Mouse (Mus musculus) thymus, adult 2 months (tissue): ENCODE measurements around the gene Col4a2. TPM values are rescaled to one million over a fixed set of nuclear protein-coding genes. Genes with fewer than 3 reads are reported as not detected.
A peak's percentile ranks its signal among the peaks of the same experiment; 100 is the strongest.
"Not testable (repeated sequence)": the region's sequence is repeated elsewhere in the genome, so short reads cannot be mapped to it uniquely, and the experiment has no call there.

ENCODE experiments used
- DNase-seq: peaks from one replicate; pipeline ENCODE4 v3.0.0; 2021
- H3K27ac ChIP-seq: fragments of 200-500 bp; 2 replicates; pipeline ENCODE4 v1.5.1; 2012; ENCODE audit warnings: low read length, control low read depth; ENCODE audit not compliant: control insufficient read depth, insufficient read depth
- H3K27me3 ChIP-seq: fragments of 200-500 bp; 2 replicates; pipeline ENCODE4 v1.6.1; 2012; ENCODE audit warnings: mild to moderate bottlenecking, low read length, moderate library complexity, mixed read lengths; ENCODE audit not compliant: control insufficient read depth, insufficient read depth
- H3K36me3 ChIP-seq: fragments of 200-500 bp; 2 replicates; pipeline ENCODE4 v1.6.1; 2012; ENCODE audit warnings: mild to moderate bottlenecking, low read length, moderate library complexity; ENCODE audit not compliant: control insufficient read depth, insufficient read depth
- H3K4me1 ChIP-seq: fragments of 200-500 bp; replicated peaks from 2 replicates; pipeline ENCODE4 v1.6.1; 2012; ENCODE audit warnings: low read length; ENCODE audit not compliant: control insufficient read depth, insufficient read depth
- H3K4me3 ChIP-seq: fragments of 200-500 bp; 2 replicates; pipeline ENCODE4 v1.5.1; 2012; ENCODE audit warnings: mild to moderate bottlenecking, low read length, control low read depth, moderate library complexity; ENCODE audit not compliant: control insufficient read depth, insufficient read depth
- CTCF ChIP-seq: fragments of 200-500 bp; IDR thresholded peaks from 2 replicates; pipeline ENCODE4 v1.5.1; 2012; ENCODE audit warnings: mild to moderate bottlenecking, control low read depth, low read length, moderate library complexity, borderline replicate concordance; ENCODE audit not compliant: control insufficient read depth, poor library complexity, insufficient read depth; ENCODE audit errors: extremely low read depth
- POLR2A ChIP-seq: fragments of 200-500 bp; IDR thresholded peaks from 2 replicates; pipeline ENCODE4 v1.6.1; 2012; ENCODE audit warnings: mild to moderate bottlenecking, low read length, control low read depth, moderate library complexity; ENCODE audit not compliant: control insufficient read depth, poor library complexity, insufficient read depth; ENCODE audit errors: extremely low read depth
- WGBS: fragments of 180-500 bp; shearing (Covaris S2); methylation state at CpG from one replicate; pipeline ENCODE4 v1.1.7; 2018; 5-methylcytosine and 5-hydroxymethylcytosine counted together
- polyA plus RNA-seq: library from polyadenylated mRNA; depleted of rRNA; stranded (reverse); fragments of >200 nt; gene quantifications from 2 replicates; pipeline ENCODE4 v1.2.3, GENCODE M21; 2012

The Col4a2 gene
- polyA plus RNA-seq, 1 experiment: 25.7 TPM

- H3K36me3 ChIP-seq: no peaks in the 10 kb centered on the region
- no peak overlapping the region for H3K4me3 ChIP-seq
- peaks cover 22% of the 10 kb centered on the region for H3K4me1 ChIP-seq
- DNase-seq: no peak
- 14% methylated on average over 23 of the region's 23 CpGs for WGBS
- no peak for TF ChIP-seq POLR2A
- TF ChIP-seq CTCF: no peak
- peaks cover 25% of the 10 kb centered on the region for H3K27me3 ChIP-seq
- no peak overlapping the region for H3K27ac ChIP-seq
Measured at GRCm38 (mm10) chr8:11478807-11479527, 166.4 kb downstream of the Col4a2 start.

DNA sequence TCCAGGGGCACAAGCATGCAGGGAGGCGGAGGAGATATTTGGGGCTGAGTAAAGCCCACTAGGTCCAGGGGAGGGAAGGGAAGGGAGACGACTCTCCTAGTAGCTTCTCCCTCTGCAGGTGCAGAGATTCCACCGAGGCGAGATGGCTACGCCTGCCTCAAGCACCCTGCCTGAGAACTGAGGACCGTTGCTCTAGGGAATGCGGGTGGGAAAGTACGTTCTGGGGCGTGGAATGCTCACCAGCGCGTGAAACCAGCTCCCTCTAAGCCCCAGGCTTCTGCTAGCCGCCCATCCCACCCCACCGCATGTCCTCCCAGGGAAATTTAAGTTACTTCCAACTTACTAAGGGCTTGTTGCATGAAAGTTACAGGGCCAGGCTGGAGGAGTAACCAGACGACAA is 167.0 kb downstream of the Col4a2 start:
- no peaks in the 10 kb centered on the region for H3K36me3 ChIP-seq
- H3K4me3 ChIP-seq: no peak overlapping the region
- H3K27me3 ChIP-seq: peaks cover 25% of the 10 kb centered on the region
- WGBS: 53% methylated on average over 14 of the region's 14 CpGs
- no peak for DNase-seq
- H3K27ac ChIP-seq: no peak overlapping the region
- peaks cover 22% of the 10 kb centered on the region for H3K4me1 ChIP-seq
- TF ChIP-seq CTCF: no peak
- TF ChIP-seq POLR2A: no peak

DNA sequence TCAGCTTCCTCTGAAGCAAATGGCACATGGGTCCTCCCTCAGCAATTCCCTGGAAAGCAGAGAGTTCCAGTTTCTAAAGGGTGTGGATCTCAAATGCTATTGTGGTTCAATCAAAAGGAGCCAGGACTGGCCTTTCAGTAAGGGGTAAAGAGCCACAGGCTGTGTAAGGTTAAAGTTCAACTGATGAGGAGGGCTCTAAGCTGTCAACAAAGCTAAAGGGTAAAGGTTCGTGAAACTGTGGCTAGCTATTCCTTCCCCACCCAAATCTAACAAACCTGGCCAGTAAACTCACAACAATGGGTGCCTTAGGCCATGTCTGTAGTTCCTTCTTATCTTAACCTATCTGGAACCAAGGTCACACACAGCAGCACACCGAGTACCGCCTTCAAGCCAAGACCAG is 169.3 kb downstream of the Col4a2 start:
- Histone ChIP-seq H3K27ac (no peak overlapping the region), H3K27me3 (peaks cover 15% of the 10 kb centered on the region), H3K4me3 (no peak overlapping the region), H3K4me1 (peaks cover 11% of the 10 kb centered on the region), H3K36me3 (no peaks in the 10 kb centered on the region)
- no peak for DNase-seq
- 76% methylated on average over 3 of the region's 3 CpGs for WGBS
- TF ChIP-seq POLR2A (no peak), CTCF (no peak)

DNA sequence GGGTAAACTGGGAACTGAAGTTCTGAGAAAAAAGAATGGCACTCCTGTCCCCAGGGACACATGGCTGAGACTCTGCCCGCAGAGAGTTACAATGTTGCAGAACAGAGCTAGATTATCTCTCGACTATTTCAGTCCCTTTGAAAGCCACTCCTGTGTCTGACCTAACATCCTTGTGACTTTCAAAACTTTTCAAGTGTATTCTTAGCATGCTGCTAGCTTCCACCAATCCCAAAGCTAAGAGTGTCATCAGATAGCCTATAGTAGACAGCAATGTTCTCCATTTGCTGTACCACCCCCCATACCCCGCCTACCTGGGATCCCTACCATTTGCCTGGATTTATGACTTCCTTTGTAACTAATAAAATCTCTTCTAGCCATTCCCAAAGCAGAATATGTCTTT is 169.9 kb downstream of the Col4a2 start:
- H3K27ac ChIP-seq: no peak overlapping the region
- WGBS: 72% methylated on average over 3 of the region's 3 CpGs
- peaks cover 12% of the 10 kb centered on the region for H3K27me3 ChIP-seq
- no peak overlapping the region for H3K4me3 ChIP-seq
- no peak for DNase-seq
- H3K36me3 ChIP-seq: no peaks in the 10 kb centered on the region
- peaks cover 8% of the 10 kb centered on the region for H3K4me1 ChIP-seq
- TF ChIP-seq POLR2A (no peak), CTCF (no peak)

GRCm38 (mm10) chr8:11486142-11486541 is 173.5 kb downstream of the Col4a2 start:
- WGBS: 13% methylated on average over 7 of the region's 7 CpGs
- H3K36me3 ChIP-seq: no peaks in the 10 kb centered on the region
- H3K27me3 ChIP-seq: no peaks in the 10 kb centered on the region
- no peak overlapping the region for H3K4me3 ChIP-seq
- no peak overlapping the region for H3K27ac ChIP-seq
- H3K4me1 ChIP-seq: no peaks in the 10 kb centered on the region
- peak; percentile 70 for DNase-seq
- no peak for TF ChIP-seq POLR2A
- TF ChIP-seq CTCF: peak; percentile 75; the same call in 1 of the 2 replicates

DNA sequence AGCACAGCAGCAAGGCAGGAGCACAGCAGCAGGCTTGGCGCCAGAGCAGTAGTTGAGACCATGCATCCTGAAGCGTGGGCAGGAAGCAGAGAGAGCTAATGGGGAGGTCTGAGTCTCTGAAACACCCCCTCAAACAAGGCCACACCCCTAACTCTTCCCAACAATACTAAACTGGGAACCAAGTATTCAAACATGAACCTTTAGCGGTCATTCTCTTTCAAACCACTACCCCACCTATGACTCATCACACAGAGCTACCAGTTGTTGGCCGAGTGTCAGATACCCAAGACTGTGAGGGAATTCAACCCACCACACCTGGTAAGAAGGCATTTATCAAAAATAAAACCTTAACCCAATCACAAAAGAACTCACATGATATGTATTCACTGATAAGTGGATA is 174.6 kb downstream of the Col4a2 start:
- Histone ChIP-seq H3K27ac (no peak overlapping the region), H3K36me3 (no peaks in the 10 kb centered on the region), H3K4me1 (no peaks in the 10 kb centered on the region), H3K4me3 (no peak overlapping the region), H3K27me3 (no peaks in the 10 kb centered on the region)
- WGBS: 60% methylated on average over 4 of the region's 4 CpGs
- no peak for DNase-seq
- TF ChIP-seq POLR2A (no peak), CTCF (no peak)

- not testable (repeated sequence) for H3K27ac ChIP-seq, H3K36me3 ChIP-seq, H3K4me1 ChIP-seq, H3K27me3 ChIP-seq, H3K4me3 ChIP-seq, DNase-seq
- WGBS: 91% methylated on average over 2 of the region's 2 CpGs
Measured at GRCm38 (mm10) chr8:11492340-11492739, 179.7 kb downstream of the Col4a2 start.
